10 mouse cellular contexts compared by ENCODE assay signal in the genomic region with DNA sequence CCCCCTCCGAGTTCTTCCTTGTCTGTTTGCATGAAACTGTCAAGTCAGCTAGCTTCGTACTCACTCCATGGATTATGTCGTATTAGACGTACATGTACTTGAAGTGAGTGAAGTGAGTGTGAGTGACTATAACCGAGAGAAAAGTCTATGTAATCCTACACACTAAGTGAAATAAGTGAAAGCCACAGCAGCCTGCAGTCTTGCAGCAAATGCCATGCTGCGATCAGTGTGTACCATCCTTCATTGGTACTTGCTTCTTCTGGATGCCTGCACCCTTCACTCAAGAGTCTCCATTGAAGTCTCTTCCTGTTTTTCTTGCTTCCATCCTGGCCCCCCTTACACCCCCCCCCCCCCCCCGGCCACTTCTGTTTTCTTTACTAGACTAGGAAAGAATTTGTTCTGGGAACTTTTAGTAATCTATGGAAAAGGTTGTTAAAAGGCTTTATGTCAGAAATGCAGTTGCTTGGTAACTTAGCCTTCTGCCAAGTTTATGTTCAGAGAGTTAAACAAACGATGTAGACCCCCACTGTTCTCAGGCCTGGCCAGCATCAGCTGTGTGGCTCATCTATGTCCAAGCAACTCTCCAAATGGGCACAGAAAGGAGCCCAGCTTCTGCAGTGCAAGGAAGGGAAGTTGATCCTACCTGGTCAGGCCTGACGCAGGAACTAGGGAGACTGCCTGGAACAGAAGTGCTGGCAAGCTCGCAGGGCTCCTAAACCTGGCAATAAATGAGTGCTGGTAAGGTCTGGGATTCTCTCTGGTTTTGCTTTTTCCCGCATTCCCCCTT.
DNase-seq lines count a peak whose midpoint lies in the region; ATAC-seq and TF ChIP-seq lines count a peak whose summit lies in the region.
"Had no signal": no experiment of that assay in that cellular context is flagged by ENCODE, and none has a peak within 500 bp of the region (broad histone marks: within the 10 kb centered on the region; RNA-seq: fewer than 3 reads in every experiment).

No protein-coding gene starts in this region.

- H3K4me1 ChIP-seq in lung, embryonic 16.5 days (replicated peaks; ENCODE audit: control insufficient read depth, insufficient read depth, low read length): peaks cover 21% of the 10 kb centered on the region
- H3K4me1 ChIP-seq in intestine, postnatal 0 days (replicated peaks; ENCODE audit: control insufficient read depth, insufficient read depth, low read length): no peaks in the 10 kb centered on the region; the same call in 1 of the 2 replicates
- peaks cover 11% of the 10 kb centered on the region; the same call in 1 of the 2 replicates for H3K4me1 ChIP-seq in stomach, embryonic 16.5 days (ENCODE audit: control insufficient read depth, insufficient read depth, low read length)
- no peaks in the 10 kb centered on the region for H3K4me1 ChIP-seq in liver, embryonic 11.5 days (replicated peaks; ENCODE audit: control insufficient read depth, insufficient read depth, low read length)

- H3K36me3 ChIP-seq in lung, embryonic 16.5 days (ENCODE audit: control insufficient read depth, insufficient read depth, low read length): no peaks in the 10 kb centered on the region
- H3K36me3 ChIP-seq in intestine, postnatal 0 days (ENCODE audit: control insufficient read depth, insufficient read depth): no peaks in the 10 kb centered on the region
- no peaks in the 10 kb centered on the region for H3K36me3 ChIP-seq in stomach, embryonic 16.5 days (ENCODE audit: control insufficient read depth, insufficient read depth, low read length)
- no peaks in the 10 kb centered on the region for H3K36me3 ChIP-seq in liver, embryonic 11.5 days (ENCODE audit: control insufficient read depth, insufficient read depth, low read length)

- no peaks in the 10 kb centered on the region for H3K9me3 ChIP-seq in lung, embryonic 16.5 days (ENCODE audit: control insufficient read depth, low read length)
- no peaks in the 10 kb centered on the region for H3K9me3 ChIP-seq in intestine, postnatal 0 days (ENCODE audit: control insufficient read depth)
- no peaks in the 10 kb centered on the region for H3K9me3 ChIP-seq in stomach, embryonic 16.5 days (replicated peaks; ENCODE audit: control insufficient read depth, low read length)
- no peaks in the 10 kb centered on the region for H3K9me3 ChIP-seq in liver, embryonic 11.5 days (ENCODE audit: control insufficient read depth, low read length)

- no peak overlapping the region for H3K4me2 ChIP-seq in lung, embryonic 16.5 days (ENCODE audit: low read depth, low read length)
- H3K4me2 ChIP-seq in intestine, postnatal 0 days (replicated peaks; ENCODE audit: low read depth): peak overlapping the region; percentile 13; the same call in 1 of the 2 replicates
- H3K4me2 ChIP-seq in stomach, embryonic 16.5 days (ENCODE audit: low read depth, low read length): peak overlapping the region; percentile 34
- H3K4me2 ChIP-seq in liver, embryonic 11.5 days: no peak overlapping the region

- WGBS in lung, embryonic 16.5 days: 25% methylated on average over 10 of the region's 11 CpGs
- WGBS in intestine, postnatal 0 days: 43% methylated on average over 10 of the region's 11 CpGs
- 24% methylated on average over 11 of the region's 11 CpGs for WGBS in stomach, embryonic 16.5 days
- 65% methylated on average over 10 of the region's 11 CpGs for WGBS in liver, embryonic 11.5 days

- peak overlapping the region; percentile 53 for H3K27ac ChIP-seq in lung, embryonic 16.5 days (ENCODE audit: low read length)
- no peak overlapping the region for H3K27ac ChIP-seq in intestine, postnatal 0 days (ENCODE audit: low read depth, low read length)
- H3K27ac ChIP-seq in stomach, embryonic 16.5 days (ENCODE audit: low read length): peak overlapping the region; percentile 86
- H3K27ac ChIP-seq in liver, embryonic 11.5 days (ENCODE audit: low read depth, low read length): no peak overlapping the region

- peak; percentile 77 for ATAC-seq in lung, embryonic 16.5 days (ENCODE audit: low read depth)
- no peak for ATAC-seq in intestine, postnatal 0 days
- peak; percentile 72; the same call in 1 of the 2 replicates for ATAC-seq in stomach, embryonic 16.5 days (ENCODE audit: insufficient read depth, low FRiP score)
- no peak for ATAC-seq in liver, embryonic 11.5 days (replicated peaks; ENCODE audit: low FRiP score)

- H3K9ac ChIP-seq in lung, embryonic 16.5 days (ENCODE audit: low read length): no peak overlapping the region
- H3K9ac ChIP-seq in intestine, postnatal 0 days (ENCODE audit: low read depth, low read length): no peak overlapping the region
- H3K9ac ChIP-seq in stomach, embryonic 16.5 days (ENCODE audit: low read length): no peak overlapping the region
- H3K9ac ChIP-seq in liver, embryonic 11.5 days (ENCODE audit: low read depth, low read length): no peak overlapping the region

- no peaks in the 10 kb centered on the region for H3K27me3 ChIP-seq in lung, embryonic 16.5 days (ENCODE audit: control insufficient read depth, insufficient read depth, low read depth, low read length)
- H3K27me3 ChIP-seq in intestine, postnatal 0 days (replicated peaks; ENCODE audit: control insufficient read depth, insufficient read depth, low read length): no peaks in the 10 kb centered on the region
- no peaks in the 10 kb centered on the region for H3K27me3 ChIP-seq in stomach, embryonic 16.5 days (ENCODE audit: control insufficient read depth, insufficient read depth, low read length)
- no peaks in the 10 kb centered on the region for H3K27me3 ChIP-seq in liver, embryonic 11.5 days (replicated peaks; ENCODE audit: control insufficient read depth, insufficient read depth, low read length)

- TF ChIP-seq CTCF in intestine, postnatal 0 days (IDR thresholded peaks at IDR 0.05; ENCODE audit: low read depth): no peak

- no peak overlapping the region for H3K4me3 ChIP-seq in lung, embryonic 16.5 days (ENCODE audit: low read length)
- no peak overlapping the region for H3K4me3 ChIP-seq in intestine, postnatal 0 days (ENCODE audit: low read depth, low read length)
- no peak overlapping the region for H3K4me3 ChIP-seq in stomach, embryonic 16.5 days (replicated peaks; ENCODE audit: low read length)
- no peak overlapping the region for H3K4me3 ChIP-seq in liver, embryonic 11.5 days (ENCODE audit: low read depth, low read length)

- DNase-seq in embryo, embryonic 10.5 days (ENCODE audit: low spot score): peak; percentile 33
- no peak for DNase-seq in embryo, embryonic 11 days
- DNase-seq in lung, adult 18-20 months: no peak
- DNase-seq in liver, embryonic 11.5 days (ENCODE audit: low spot score): no peak
- no peak for DNase-seq in gastrocnemius, postnatal 10 days
- DNase-seq: heart, postnatal 10 days; layer of hippocampus, adult 9-11 months had no signal

Comparison
In these comparisons a context has a peak if more than half of its experiments do, and no peak if none do; other contexts are left out.
1. ATAC-seq: peak in lung, embryonic 16.5 days (single experiment) and stomach, embryonic 16.5 days (single experiment); none in intestine, postnatal 0 days (single experiment) and liver, embryonic 11.5 days (single experiment).
2. H3K27ac ChIP-seq: peak in lung, embryonic 16.5 days (single experiment) and stomach, embryonic 16.5 days (single experiment); none in intestine, postnatal 0 days (single experiment) and liver, embryonic 11.5 days (single experiment).
3. H3K4me2 ChIP-seq: peak in intestine, postnatal 0 days (single experiment) and stomach, embryonic 16.5 days (single experiment); none in lung, embryonic 16.5 days (single experiment) and liver, embryonic 11.5 days (single experiment).